Mouse (Mus musculus) hematopoietic stem cell, adult 5-6 weeks (primary cell): ENCODE results near the gene Bcl2l13. TPM values are rescaled to one million over a fixed set of nuclear protein-coding genes. Genes with fewer than 3 reads are reported as not detected.
A peak's percentile ranks its signal among the peaks of the same experiment; 100 is the strongest.
"Not testable (repeated sequence)": the region's sequence is repeated elsewhere in the genome, so short reads cannot be mapped to it uniquely, and the experiment has no call there.

Experiments used
- ATAC-seq, 2 experiments: fragments of 125-278 bp in 1 of 2; replicated peaks in 1 of 2; 2 replicates each; pipeline ENCODE4 v1.8.0; 2016 to 2017; ENCODE audit warnings: inconsistent platforms in 2 of 2, mild to moderate bottlenecking in 2 of 2, moderate number of reproducible peaks in 2 of 2, low read depth in 1 of 2, moderate TSS enrichment in 1 of 2; ENCODE audit not compliant: low FRiP score in 2 of 2, poor library complexity in 2 of 2, severe bottlenecking in 2 of 2, insufficient read depth in 1 of 2, low TSS enrichment in 1 of 2
- total RNA-seq: library from RNA; stranded (forward); fragments of 172-1452, 232-1000 nt; gene quantifications from 2 replicates; pipeline ENCODE4 v1.2.3, GENCODE M21; 2017

Gene Bcl2l13
- total RNA-seq, 1 experiment from 2014 or later: 19.6 TPM

DNA sequence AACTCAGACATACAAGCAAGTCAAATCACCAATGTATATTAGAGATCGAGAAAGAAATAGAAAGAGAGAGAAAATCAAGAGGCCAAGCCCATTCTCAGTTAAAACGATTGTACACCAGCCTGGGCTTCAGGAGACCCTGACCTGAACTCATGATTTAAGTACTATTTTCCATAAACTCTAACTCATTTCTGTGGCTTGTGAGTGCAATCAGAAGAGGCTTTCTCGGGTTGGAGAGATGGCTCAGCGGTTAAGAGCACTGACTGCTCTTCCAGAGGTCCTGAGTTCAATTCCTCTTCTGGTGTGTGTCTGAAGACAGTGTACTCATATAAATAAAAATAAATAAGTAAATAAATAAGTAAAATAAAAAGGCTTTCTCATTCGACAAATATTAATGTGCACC, 14.3 kb upstream of the Bcl2l13 start:
- ATAC-seq: no peak

DNA sequence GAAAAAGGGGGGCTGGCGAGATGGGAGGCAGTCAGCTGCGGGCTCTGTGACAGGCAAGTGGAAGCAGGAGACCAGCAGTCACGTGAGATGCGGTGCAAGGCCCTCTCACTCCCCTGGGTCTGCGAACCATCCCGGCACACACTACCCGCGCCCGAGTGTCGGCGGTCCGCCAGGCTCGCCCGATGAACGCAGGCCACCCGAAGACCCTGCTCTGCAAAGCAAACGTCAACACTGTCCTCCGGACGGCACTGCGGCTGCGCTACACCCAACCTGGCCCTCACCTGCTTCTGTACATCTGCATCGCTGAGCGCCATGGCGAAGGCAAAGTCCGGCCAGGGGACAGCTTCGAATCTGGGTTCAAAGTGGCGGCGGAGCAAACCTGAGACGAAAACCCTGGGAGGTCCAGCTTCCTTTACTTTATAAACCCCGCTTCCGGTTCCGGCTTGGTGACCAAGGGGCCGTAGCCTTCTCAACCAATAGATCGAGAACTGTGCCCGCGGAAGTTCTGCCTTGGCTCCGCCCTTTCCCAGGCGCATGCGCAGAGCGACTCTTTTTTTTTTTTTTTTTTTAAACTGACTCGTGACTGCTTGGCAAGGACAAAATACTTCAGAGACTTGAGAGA, 13.6 kb upstream of the Bcl2l13 start, which contains the start of gene Atp6v1e1:
Gene Atp6v1e1, minus strand, starts transcription at position 487 of the 622 bp plus-strand sequence.
- ATAC-seq: peak; percentile 94 to 95

GRCm38 (mm10) chr6:120822937-120823614, 12.9 kb upstream of the Bcl2l13 start:
- ATAC-seq: no peak

GRCm38 (mm10) chr6:120830056-120830455, 6.0 kb upstream of the Bcl2l13 start:
- ATAC-seq: no peak

GRCm38 (mm10) chr6:120830866-120831608, 5.0 kb upstream of the Bcl2l13 start:
- ATAC-seq: no peak

DNA sequence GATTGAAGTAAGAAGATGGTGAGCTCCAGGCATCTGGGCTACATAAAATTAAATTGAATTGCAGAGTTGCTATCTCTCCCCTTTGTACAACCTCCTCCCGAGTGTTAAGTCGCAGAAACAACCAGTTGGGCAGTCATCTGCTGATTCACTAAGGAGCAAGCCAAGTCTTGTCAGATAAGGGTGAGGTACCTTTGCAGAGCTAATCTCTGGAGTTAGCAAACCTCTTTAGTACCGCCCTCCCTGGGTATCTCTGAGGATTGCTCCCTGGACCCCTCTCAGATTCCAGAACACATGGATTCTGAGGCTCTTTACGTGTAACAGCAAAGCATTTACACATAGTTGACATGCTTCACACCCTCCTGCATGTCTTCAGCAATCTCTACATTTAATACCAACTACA, 3.9 kb upstream of the Bcl2l13 start:
- no peak for ATAC-seq

- ATAC-seq: no peak
Observed at GRCm38 (mm10) chr6:120834766-120835321, 1.2 kb upstream of the Bcl2l13 start.

GRCm38 (mm10) chr6:120836389-120837151, 558 bp downstream of the Bcl2l13 start:
- peak; percentile 15 to 30 for ATAC-seq

DNA sequence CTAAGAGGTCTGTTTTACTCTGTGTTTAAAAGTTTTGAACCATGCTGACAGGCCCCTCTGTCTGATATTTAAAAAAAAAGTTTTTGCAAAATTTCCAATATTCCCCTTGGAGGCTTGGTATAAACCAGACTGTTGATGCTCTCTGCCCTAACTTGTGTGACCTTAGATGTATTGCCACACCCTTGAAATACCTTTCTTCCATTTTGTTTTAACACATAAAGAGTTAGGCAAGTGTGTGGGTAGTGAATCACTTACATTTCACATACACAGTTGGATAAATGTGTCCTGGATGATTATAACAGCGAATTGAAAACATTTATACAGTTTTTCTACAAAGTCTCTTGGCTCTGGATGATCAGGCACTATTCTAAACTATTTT, 1.1 kb downstream of the Bcl2l13 start:
- ATAC-seq: no peak

- ATAC-seq: no peak
Observed at GRCm38 (mm10) chr6:120840258-120840657, 4.2 kb downstream of the Bcl2l13 start.

DNA sequence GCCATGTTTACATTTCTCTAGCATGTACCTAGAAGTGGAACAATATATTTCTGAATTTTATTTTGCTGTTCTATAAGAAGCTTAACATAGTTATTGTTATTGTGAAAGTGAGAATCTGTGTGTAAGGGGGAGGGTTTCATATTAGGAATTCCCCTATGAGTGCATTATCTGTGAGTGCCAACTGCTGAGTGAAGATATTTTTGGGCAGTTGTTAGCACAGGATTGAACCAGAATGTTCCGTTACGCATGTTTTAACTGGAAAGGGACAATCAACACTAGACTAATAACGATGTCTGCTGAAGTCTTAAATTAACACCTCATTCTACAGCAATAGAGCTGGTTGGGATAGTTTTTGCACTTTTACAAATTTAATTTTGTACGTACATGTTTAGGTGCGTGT, 5.7 kb downstream of the Bcl2l13 start:
- no peak; a peak in 1 of 4 replicates for ATAC-seq

DNA sequence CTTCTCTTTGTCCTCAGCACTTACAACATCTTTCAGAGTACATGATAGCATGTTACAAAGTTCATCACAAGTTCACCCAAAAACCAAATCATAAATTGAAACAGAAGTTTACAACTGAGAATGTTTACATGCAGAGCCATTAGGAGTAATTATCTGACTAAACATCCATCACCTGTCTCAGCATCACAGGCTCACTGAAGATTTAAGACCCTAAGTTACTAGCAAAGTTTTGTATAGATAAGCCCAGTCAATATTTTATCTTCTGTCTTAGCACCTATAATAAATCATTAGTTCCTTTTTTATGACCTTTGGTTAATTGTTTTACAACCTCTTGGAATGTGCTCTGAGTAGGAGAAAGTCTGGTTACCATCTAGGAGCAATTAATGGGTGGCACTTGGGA, 14.7 kb downstream of the Bcl2l13 start:
- not testable (repeated sequence) for ATAC-seq

DNA sequence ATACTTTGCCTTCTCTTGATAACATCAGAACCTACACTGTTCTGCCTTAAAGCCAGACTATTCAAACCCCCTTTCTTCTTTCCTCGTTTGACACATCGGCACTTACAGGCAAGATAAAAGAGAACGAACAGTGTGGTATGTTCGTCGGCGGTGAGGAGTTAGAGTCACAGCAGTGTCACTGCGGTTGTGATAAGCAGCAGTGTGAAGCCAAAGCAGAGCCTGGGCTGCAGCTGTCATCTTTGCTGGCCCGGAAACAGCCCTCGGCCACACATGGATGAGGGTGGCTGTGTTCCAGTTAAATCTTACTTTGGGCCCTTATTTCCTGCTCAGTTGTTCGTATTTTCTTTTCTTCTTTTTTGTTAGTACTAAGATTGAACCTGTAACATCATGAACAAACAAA, 18.4 kb downstream of the Bcl2l13 start:
- no peak; a peak in 1 of 4 replicates for ATAC-seq

- no peak for ATAC-seq
Observed at GRCm38 (mm10) chr6:120858217-120858711, 22.3 kb downstream of the Bcl2l13 start.

DNA sequence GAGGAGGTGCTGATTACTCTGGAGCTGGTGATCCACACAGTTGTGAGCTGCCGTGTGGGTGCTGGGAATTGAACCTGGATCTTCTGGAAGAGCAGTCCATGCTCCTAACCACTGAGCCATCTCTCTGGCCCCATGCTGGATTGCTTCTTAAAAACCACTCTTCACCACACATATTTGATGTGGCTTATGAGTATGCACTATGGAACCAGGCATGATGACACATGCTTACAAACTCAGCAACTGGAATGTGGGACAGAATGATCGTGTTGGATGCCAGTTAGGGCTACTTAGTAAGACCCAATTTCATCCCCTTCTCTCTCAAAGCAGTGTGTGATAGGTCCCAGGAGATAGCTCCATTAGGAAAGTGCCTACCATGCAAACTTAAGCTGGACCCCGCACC, 24.1 kb downstream of the Bcl2l13 start:
- ATAC-seq: no peak

GRCm38 (mm10) chr6:120866051-120866814, 30.2 kb downstream of the Bcl2l13 start:
- peak; percentile 69 to 82 for ATAC-seq

- no peak for ATAC-seq
Observed at GRCm38 (mm10) chr6:120868824-120869223, 32.8 kb downstream of the Bcl2l13 start.
